Mouse (Mus musculus) liver, embryonic 15.5 days (tissue): ENCODE data around the gene Cry2. TPM values are rescaled to one million over a fixed set of nuclear protein-coding genes. Genes with fewer than 3 reads are reported as not detected.

ENCODE experiments used
- ATAC-seq: fragments of 200-750 bp; cut with Nextera tagmentation; 2 replicates; pipeline ENCODE4 v1.8.0; 2017; ENCODE audit warnings: moderate number of reproducible peaks, mild to moderate bottlenecking, moderate library complexity; ENCODE audit not compliant: insufficient read depth
- H3K27ac ChIP-seq: fragments of 300-500 bp; sonication (generic); replicated peaks from 2 replicates; pipeline ENCODE4 v1.5.1; 2015; ENCODE audit warnings: mild to moderate bottlenecking, inconsistent platforms
- H3K27me3 ChIP-seq: fragments of 300-500 bp; sonication (generic); 2 replicates; pipeline ENCODE4 v1.6.1; 2015; ENCODE audit warnings: mild to moderate bottlenecking, inconsistent platforms
- H3K36me3 ChIP-seq: fragments of 300-500 bp; sonication (generic); replicated peaks from 2 replicates; pipeline ENCODE4 v1.6.1; 2015; ENCODE audit warnings: moderate library complexity, mild to moderate bottlenecking, inconsistent platforms
- H3K4me1 ChIP-seq: fragments of 300-500 bp; sonication (generic); replicated peaks from 2 replicates; pipeline ENCODE4 v1.6.1; 2015; ENCODE audit warnings: inconsistent platforms
- H3K4me2 ChIP-seq: fragments of 300-500 bp; sonication (generic); 2 replicates; pipeline ENCODE4 v1.6.1; 2015; ENCODE audit warnings: moderate library complexity, mild to moderate bottlenecking, inconsistent platforms
- H3K4me3 ChIP-seq: fragments of 300-500 bp; sonication (generic); replicated peaks from 2 replicates; pipeline ENCODE4 v1.5.1; 2015; ENCODE audit warnings: mild to moderate bottlenecking, inconsistent platforms
- H3K9ac ChIP-seq: fragments of 300-500 bp; sonication (generic); 2 replicates; pipeline ENCODE4 v1.6.1; 2015; ENCODE audit warnings: moderate library complexity, mild to moderate bottlenecking, inconsistent platforms
- H3K9me3 ChIP-seq: fragments of 300-500 bp; sonication (generic); replicated peaks from 2 replicates; pipeline ENCODE4 v1.6.1; 2016; ENCODE audit warnings: inconsistent platforms
- WGBS: fragments of 180-500 bp; shearing (Covaris S2); methylation state at CpG from one replicate; pipeline ENCODE4 v1.1.7; 2015; ENCODE audit warnings: mixed read lengths; ENCODE audit not compliant: insufficient replicate concordance; 5-methylcytosine and 5-hydroxymethylcytosine counted together
- polyA plus RNA-seq: library from polyadenylated mRNA; unstranded; fragments of >200 nt; fragmentation: Nextera tagmentation; extraction: Ambion mirVana; gene quantifications from 2 replicates; pipeline ENCODE4 v1.2.1, GENCODE M21; 2015

Cry2 gene
- polyA plus RNA-seq, 1 experiment from 2014 or later, result 11.2 TPM

DNA sequence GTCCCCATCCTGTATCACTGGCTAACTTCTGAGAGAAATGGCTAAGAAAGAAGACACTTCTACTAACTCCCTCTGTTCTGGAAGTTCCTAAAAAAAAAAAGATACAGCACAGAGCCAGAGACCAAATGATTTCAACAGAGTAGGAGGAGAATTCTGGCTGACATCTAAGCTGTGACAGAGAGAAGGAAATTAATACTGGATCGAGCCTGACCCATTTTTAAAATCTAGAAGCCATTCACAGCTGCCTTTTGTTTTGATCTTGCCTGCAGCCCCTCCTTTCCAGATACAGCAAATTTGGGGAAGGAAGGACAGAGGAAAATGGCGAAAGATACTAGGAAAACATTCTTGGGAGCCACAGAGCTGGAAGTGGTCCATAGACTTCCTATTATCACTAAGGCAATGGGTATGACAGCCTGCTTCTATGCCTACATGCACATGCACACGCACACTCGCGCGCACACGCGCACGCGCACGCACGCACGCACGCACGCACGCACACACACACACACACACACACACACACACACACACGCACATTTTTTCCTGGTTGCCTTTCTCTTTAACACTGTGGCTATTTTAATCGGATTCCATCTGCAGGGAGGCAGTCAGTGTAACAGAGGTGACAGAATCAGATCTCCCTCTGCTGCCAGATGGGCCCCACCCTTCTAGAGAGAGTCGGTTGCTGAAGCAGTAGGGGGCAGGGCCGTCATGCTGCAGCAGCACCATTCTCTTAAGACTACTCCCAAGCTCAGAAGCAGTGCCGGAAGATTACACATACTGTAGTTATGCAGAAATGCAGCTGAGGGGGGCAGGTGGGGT is 2.9 kb downstream of the Cry2 start:
- H3K9me3 ChIP-seq, result no peaks in the 10 kb centered on the region
- peaks cover 77% of the 10 kb centered on the region for H3K4me1 ChIP-seq
- no peaks in the 10 kb centered on the region for H3K27me3 ChIP-seq
- H3K27ac ChIP-seq, result no peak overlapping the region
- H3K4me2 ChIP-seq, result peak overlapping the region; percentile 99
- 54% methylated on average over 21 of the region's 21 CpGs for WGBS
- peaks cover 4% of the 10 kb centered on the region; the same call in 1 of the 2 replicates for H3K36me3 ChIP-seq
- peak overlapping the region; percentile 82 for H3K4me3 ChIP-seq
- ATAC-seq, result no peak
- H3K9ac ChIP-seq, result no peak overlapping the region

- WGBS, result 48% methylated on average over 2 of the region's 2 CpGs
- Histone ChIP-seq H3K9ac (no peak overlapping the region), H3K4me3 (no peak overlapping the region), H3K27me3 (no peaks in the 10 kb centered on the region), H3K4me1 (peaks cover 77% of the 10 kb centered on the region), H3K4me2 (no peak overlapping the region), H3K36me3 (peaks cover 9% of the 10 kb centered on the region; the same call in 1 of the 2 replicates), H3K9me3 (no peaks in the 10 kb centered on the region), H3K27ac (no peak overlapping the region)
- no peak for ATAC-seq
Observed at GRCm38 (mm10) chr2:92430089-92430488, 3.8 kb downstream of the Cry2 start.

DNA sequence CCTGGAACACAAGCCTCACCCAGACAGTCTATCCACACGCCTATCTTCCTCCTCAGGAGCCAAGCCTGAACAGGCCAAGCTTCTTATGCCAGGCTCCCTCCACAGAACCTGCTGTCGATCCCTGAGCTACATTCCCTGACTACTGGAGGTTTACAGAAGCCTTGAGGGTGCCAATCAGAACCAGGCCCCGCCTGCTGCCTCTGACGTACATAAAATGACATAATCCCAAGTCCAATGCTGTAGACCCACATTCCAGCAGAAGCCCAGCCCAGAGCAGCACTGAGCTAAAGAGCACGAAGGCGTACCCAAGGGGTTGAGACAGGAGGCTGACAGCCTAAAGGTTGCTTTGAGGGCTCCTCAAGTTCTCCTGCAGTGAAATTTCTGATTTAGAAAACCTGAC is 6.0 kb downstream of the Cry2 start:
- 61% methylated on average over 6 of the region's 6 CpGs for WGBS
- H3K9ac ChIP-seq, result no peak overlapping the region
- H3K27ac ChIP-seq, result peak overlapping the region; percentile 9; the same call in 1 of the 2 replicates
- no peaks in the 10 kb centered on the region for H3K9me3 ChIP-seq
- peak; percentile 14; the same call in 1 of the 2 replicates for ATAC-seq
- peaks cover 28% of the 10 kb centered on the region for H3K36me3 ChIP-seq
- no peaks in the 10 kb centered on the region for H3K27me3 ChIP-seq
- peaks cover 64% of the 10 kb centered on the region for H3K4me1 ChIP-seq
- H3K4me2 ChIP-seq, result no peak overlapping the region
- no peak overlapping the region for H3K4me3 ChIP-seq

DNA sequence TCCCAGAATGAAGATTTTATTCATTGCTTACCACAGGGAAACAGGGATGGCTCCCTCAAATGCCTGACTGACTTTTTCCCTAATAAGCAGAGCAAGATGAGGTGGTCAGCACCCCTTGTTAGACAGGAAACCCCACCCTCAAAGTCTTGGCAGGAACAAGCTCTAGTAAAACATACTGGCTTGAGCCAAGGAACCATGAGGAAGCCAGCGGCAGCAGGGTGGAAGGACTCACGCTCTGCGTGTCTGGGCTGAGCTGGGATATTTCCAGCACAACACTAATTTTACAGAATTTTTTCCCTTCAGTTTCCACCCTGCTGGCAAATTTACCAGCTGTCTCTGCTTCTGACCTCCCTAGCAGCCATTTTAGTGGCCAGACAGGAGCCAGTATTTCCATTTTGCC is 7.4 kb downstream of the Cry2 start:
- no peak overlapping the region for H3K4me2 ChIP-seq
- peaks cover 53% of the 10 kb centered on the region for H3K4me1 ChIP-seq
- no peaks in the 10 kb centered on the region for H3K27me3 ChIP-seq
- no peak overlapping the region for H3K27ac ChIP-seq
- ATAC-seq, result no peak
- peaks cover 42% of the 10 kb centered on the region for H3K36me3 ChIP-seq
- no peaks in the 10 kb centered on the region for H3K9me3 ChIP-seq
- H3K9ac ChIP-seq, result no peak overlapping the region
- 77% methylated on average over 3 of the region's 3 CpGs for WGBS
- H3K4me3 ChIP-seq, result no peak overlapping the region

GRCm38 (mm10) chr2:92425366-92425765 is 8.5 kb downstream of the Cry2 start:
- Histone ChIP-seq H3K36me3 (peaks cover 53% of the 10 kb centered on the region), H3K4me3 (no peak overlapping the region), H3K27me3 (no peaks in the 10 kb centered on the region), H3K27ac (no peak overlapping the region), H3K4me1 (peaks cover 43% of the 10 kb centered on the region), H3K9me3 (no peaks in the 10 kb centered on the region), H3K9ac (no peak overlapping the region), H3K4me2 (no peak overlapping the region)
- no peak for ATAC-seq
- 82% methylated on average over 4 of the region's 4 CpGs for WGBS

GRCm38 (mm10) chr2:92424462-92425308 is 9.2 kb downstream of the Cry2 start:
- H3K9me3 ChIP-seq, result no peaks in the 10 kb centered on the region
- no peak for ATAC-seq
- no peak overlapping the region for H3K4me3 ChIP-seq
- H3K4me1 ChIP-seq, result peaks cover 37% of the 10 kb centered on the region
- H3K9ac ChIP-seq, result no peak overlapping the region
- no peaks in the 10 kb centered on the region for H3K27me3 ChIP-seq
- H3K4me2 ChIP-seq, result no peak overlapping the region
- WGBS, result 72% methylated on average over 9 of the region's 9 CpGs
- no peak overlapping the region for H3K27ac ChIP-seq
- peaks cover 60% of the 10 kb centered on the region for H3K36me3 ChIP-seq

DNA sequence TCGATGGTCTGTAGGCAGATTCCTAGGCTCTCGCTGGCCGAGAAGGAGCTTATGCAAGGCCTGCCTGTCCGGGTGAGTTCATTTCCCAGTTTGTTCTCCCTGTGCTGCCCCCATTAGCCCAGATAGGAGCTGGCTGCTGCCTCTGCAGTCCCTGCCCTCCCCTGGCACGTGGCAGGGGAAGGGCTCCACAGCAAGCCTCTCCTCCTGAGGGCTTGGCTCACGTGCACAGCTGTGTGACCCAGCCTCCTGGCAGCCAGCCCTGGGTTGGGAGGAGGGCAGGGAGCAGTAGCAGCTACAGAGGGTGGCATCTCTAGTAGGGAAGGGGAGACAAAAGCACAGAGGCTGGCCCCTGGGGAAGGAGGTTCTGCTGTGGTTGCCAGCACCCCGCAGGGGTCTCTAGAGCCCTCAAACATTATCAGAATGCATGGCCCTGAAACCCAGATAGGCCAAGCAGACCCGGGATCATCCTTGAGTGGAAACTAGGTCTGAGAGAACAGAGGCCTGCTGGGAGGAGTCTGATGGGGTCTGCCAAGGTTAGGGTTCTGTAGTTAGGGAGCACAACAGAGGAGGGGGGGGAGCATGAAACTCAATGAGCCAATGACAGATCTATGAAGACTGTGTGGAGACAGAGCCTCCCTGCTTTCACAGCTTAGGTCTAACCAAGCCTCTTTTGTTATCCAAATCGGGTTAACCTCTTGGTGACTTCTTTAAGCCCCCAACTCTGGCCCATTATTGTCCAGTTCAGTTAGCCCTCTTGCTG is 10.0 kb downstream of the Cry2 start:
- ATAC-seq, result no peak
- no peak overlapping the region for H3K4me3 ChIP-seq
- H3K27me3 ChIP-seq, result no peaks in the 10 kb centered on the region
- 75% methylated on average over 9 of the region's 9 CpGs for WGBS
- H3K4me2 ChIP-seq, result no peak overlapping the region
- H3K9me3 ChIP-seq, result no peaks in the 10 kb centered on the region
- H3K27ac ChIP-seq, result no peak overlapping the region
- no peak overlapping the region for H3K9ac ChIP-seq
- H3K36me3 ChIP-seq, result peaks cover 67% of the 10 kb centered on the region
- peaks cover 29% of the 10 kb centered on the region for H3K4me1 ChIP-seq

DNA sequence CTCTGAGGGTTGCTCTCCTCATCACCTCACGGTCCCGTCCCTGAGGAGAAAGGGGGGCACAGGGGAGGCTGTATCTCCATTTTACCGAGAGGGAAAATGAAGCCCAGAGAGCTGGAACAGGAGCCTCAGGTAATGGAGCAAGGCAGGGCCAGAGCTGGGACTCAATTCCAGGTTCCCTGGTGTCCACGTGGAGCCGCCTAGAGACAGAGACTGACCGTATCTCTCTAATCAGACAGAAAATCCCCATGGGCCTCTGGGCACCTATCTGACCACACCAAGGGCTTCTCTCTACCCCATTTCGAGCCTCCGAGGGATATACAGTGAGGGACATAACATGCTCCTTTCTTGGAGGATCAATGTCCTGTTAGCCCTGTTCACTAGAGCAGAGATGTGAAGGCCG is 10.7 kb downstream of the Cry2 start:
- WGBS, result 74% methylated on average over 9 of the region's 9 CpGs
- Histone ChIP-seq H3K9ac (no peak overlapping the region), H3K9me3 (no peaks in the 10 kb centered on the region), H3K27ac (no peak overlapping the region), H3K4me3 (no peak overlapping the region), H3K36me3 (peaks cover 74% of the 10 kb centered on the region), H3K4me2 (no peak overlapping the region), H3K4me1 (peaks cover 21% of the 10 kb centered on the region), H3K27me3 (no peaks in the 10 kb centered on the region)
- no peak for ATAC-seq

DNA sequence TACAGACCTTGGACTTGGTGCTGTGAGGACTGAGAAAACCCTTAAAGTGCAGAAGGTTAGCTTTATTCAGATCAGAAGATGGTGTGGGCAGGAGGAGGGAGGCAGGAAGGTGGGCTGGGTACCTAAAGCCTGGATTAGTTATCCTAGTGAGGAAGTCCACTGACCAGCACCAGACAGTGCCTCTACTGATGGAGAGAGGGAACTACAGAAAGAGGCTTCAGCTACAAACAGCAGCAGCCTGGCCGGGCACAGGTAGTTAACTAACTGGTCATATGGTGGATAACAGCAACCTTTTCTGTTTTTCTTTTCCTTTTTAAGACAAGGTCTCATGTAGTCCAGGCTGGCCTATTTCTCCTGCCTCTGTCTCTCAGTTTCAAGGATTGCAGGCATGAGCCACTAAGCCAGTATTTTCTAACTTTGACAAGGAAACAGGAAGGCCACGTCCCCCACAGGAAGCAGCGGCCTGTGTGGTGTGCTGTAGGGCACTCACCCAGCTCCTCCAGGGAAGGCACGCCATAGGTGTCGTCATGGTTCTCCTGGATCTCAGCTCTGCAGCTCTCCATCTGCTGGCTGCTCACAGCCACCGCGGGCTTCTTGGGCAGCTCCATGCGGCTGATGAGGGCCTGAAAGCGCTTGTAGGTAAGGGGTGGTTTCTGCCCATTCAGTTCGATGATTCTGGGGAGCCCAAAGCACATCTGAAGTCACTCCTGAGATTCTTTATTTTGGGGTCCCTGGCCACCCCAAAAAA is 11.3 kb downstream of the Cry2 start:
- no peaks in the 10 kb centered on the region for H3K9me3 ChIP-seq
- no peak overlapping the region for H3K4me2 ChIP-seq
- no peak overlapping the region for H3K9ac ChIP-seq
- peaks cover 15% of the 10 kb centered on the region for H3K4me1 ChIP-seq
- no peak overlapping the region for H3K4me3 ChIP-seq
- H3K36me3 ChIP-seq, result peaks cover 80% of the 10 kb centered on the region
- H3K27me3 ChIP-seq, result no peaks in the 10 kb centered on the region
- 43% methylated on average over 10 of the region's 10 CpGs for WGBS
- H3K27ac ChIP-seq, result no peak overlapping the region
- no peak for ATAC-seq

DNA sequence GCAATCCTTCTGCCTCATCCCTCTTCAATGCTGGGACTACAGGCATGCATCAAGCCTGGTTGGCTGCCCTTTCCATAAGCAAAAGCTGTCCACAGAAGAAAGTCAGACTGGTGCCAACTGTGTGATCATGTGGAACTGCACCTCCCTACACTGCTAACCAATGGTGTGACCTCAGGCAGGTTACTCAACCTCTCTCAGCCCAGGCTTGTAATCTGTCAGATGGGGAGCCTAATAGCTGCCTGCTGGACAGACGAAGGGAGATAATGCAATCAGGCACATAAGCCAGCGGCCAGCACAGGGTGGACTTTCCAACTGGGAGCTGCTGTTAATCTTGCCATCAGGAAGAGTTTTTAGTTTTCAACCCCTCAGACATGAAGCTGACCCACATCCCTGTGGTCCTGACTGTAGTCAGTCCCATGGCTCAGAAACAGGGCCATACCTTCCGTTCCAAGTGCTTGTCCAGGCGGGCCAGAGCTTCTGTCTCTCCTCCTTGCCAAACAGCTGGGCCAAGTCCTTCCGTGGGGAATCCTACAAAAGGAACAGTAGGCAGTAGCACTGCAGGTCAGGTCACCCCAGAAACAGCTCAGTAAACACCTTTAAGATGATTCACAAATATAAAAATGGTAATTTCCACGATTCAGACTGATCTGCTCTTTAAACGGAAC is 12.0 kb downstream of the Cry2 start:
- ATAC-seq, result peak; percentile 41; the same call in 1 of the 2 replicates
- Histone ChIP-seq H3K4me1 (peaks cover 13% of the 10 kb centered on the region), H3K36me3 (peaks cover 85% of the 10 kb centered on the region), H3K27me3 (no peaks in the 10 kb centered on the region), H3K9me3 (no peaks in the 10 kb centered on the region), H3K27ac (no peak overlapping the region), H3K4me3 (no peak overlapping the region), H3K4me2 (no peak overlapping the region), H3K9ac (no peak overlapping the region)
- 68% methylated on average over 7 of the region's 7 CpGs for WGBS
